Mouse (Mus musculus) ES-Bruce4 (cell line): ENCODE measurements at regions not wholly inside any gene's neighbourhood (a gene's known extent, or its start where the extent isn't known, plus 50 kb on each side); places are given as distances from the start of the nearest gene placed in this dataset.
A peak's percentile ranks its signal among the peaks of the same experiment; 100 is the strongest.

Experiments
- H3K27ac ChIP-seq: 2 replicates; pipeline ENCODE4 v1.5.1; 2012; ENCODE audit warnings: low read length, inconsistent platforms; ENCODE audit not compliant: insufficient read depth
- H3K27me3 ChIP-seq: 2 replicates; pipeline ENCODE4 v1.6.1; 2012; ENCODE audit warnings: mild to moderate bottlenecking, low read length, inconsistent platforms; ENCODE audit not compliant: control insufficient read depth, poor library complexity, insufficient read depth, severe bottlenecking
- H3K36me3 ChIP-seq: 2 replicates; pipeline ENCODE4 v1.6.1; 2012; ENCODE audit warnings: inconsistent platforms, mild to moderate bottlenecking, low read length, moderate library complexity; ENCODE audit not compliant: control insufficient read depth, poor library complexity, insufficient read depth, severe bottlenecking
- H3K4me1 ChIP-seq: one replicate; pipeline ENCODE4 v1.8.1; 2011; ENCODE audit warnings: low read length; ENCODE audit not compliant: control insufficient read depth, insufficient read depth
- H3K4me3 ChIP-seq: 2 replicates; pipeline ENCODE4 v1.5.1; 2011; ENCODE audit warnings: low read depth, mild to moderate bottlenecking, low read length
- H3K9ac ChIP-seq: 2 replicates; pipeline ENCODE4 v1.6.1; 2012; ENCODE audit warnings: low read depth, mild to moderate bottlenecking, inconsistent platforms; ENCODE audit not compliant: poor library complexity, severe bottlenecking
- H3K9me3 ChIP-seq: replicated peaks from 2 replicates; pipeline ENCODE4 v1.6.1; 2012; ENCODE audit warnings: mild to moderate bottlenecking, low read length, inconsistent platforms; ENCODE audit not compliant: control insufficient read depth, poor library complexity, insufficient read depth, severe bottlenecking
- CTCF ChIP-seq: IDR thresholded peaks from one replicate; pipeline ENCODE4 v1.8.1; 2011; ENCODE audit warnings: low read depth, low read length
- EP300 ChIP-seq: IDR thresholded peaks from 2 replicates; pipeline ENCODE4 v1.6.1; 2011; ENCODE audit warnings: low read depth, low read length; ENCODE audit not compliant: insufficient read depth
- POLR2A ChIP-seq: IDR thresholded peaks from one replicate; pipeline ENCODE4 v1.8.1; 2011; ENCODE audit warnings: low read length; ENCODE audit not compliant: insufficient read depth

- Histone ChIP-seq H3K36me3 (no peaks in the 10 kb centered on the region), H3K9me3 (no peaks in the 10 kb centered on the region), H3K27me3 (no peaks in the 10 kb centered on the region), H3K27ac (no peak overlapping the region), H3K4me3 (no peak overlapping the region), H3K4me1 (no peaks in the 10 kb centered on the region), H3K9ac (no peak overlapping the region)
- TF ChIP-seq EP300 (no peak), POLR2A (no peak), CTCF (no peak)
These were observed 73.7 kb upstream of the Sema3e start for GRCm38 (mm10) chr5:13951346-13951745.

GRCm38 (mm10) chr5:13955616-13956015 is 69.5 kb upstream of the Sema3e start:
- H3K4me1 ChIP-seq, result no peaks in the 10 kb centered on the region
- no peaks in the 10 kb centered on the region for H3K36me3 ChIP-seq
- no peak overlapping the region for H3K4me3 ChIP-seq
- H3K9ac ChIP-seq, result no peak overlapping the region
- no peak overlapping the region for H3K27ac ChIP-seq
- no peaks in the 10 kb centered on the region for H3K27me3 ChIP-seq
- H3K9me3 ChIP-seq, result no peaks in the 10 kb centered on the region
- no peak for TF ChIP-seq POLR2A
- TF ChIP-seq EP300, result no peak
- no peak for TF ChIP-seq CTCF

- Histone ChIP-seq H3K36me3 (no peaks in the 10 kb centered on the region), H3K9me3 (no peaks in the 10 kb centered on the region), H3K27ac (no peak overlapping the region), H3K4me3 (no peak overlapping the region), H3K9ac (no peak overlapping the region), H3K27me3 (no peaks in the 10 kb centered on the region), H3K4me1 (no peaks in the 10 kb centered on the region)
- TF ChIP-seq EP300 (no peak), CTCF (no peak), POLR2A (no peak)
These were observed 65.5 kb upstream of the Sema3e start for GRCm38 (mm10) chr5:13959575-13959974.

GRCm38 (mm10) chr5:13965901-13966300 is 59.2 kb upstream of the Sema3e start:
- Histone ChIP-seq H3K9ac (no peak overlapping the region), H3K27me3 (no peaks in the 10 kb centered on the region), H3K4me3 (no peak overlapping the region), H3K27ac (no peak overlapping the region), H3K9me3 (no peaks in the 10 kb centered on the region), H3K36me3 (no peaks in the 10 kb centered on the region), H3K4me1 (no peaks in the 10 kb centered on the region)
- TF ChIP-seq CTCF (no peak), POLR2A (no peak), EP300 (no peak)

- H3K36me3 ChIP-seq, result no peaks in the 10 kb centered on the region
- H3K4me1 ChIP-seq, result no peaks in the 10 kb centered on the region
- no peaks in the 10 kb centered on the region for H3K27me3 ChIP-seq
- peak overlapping the region; percentile 38; the same call in 1 of the 2 replicates for H3K27ac ChIP-seq
- peaks cover 7% of the 10 kb centered on the region; the same call in 1 of the 2 replicates for H3K9me3 ChIP-seq
- peak; percentile 88 for TF ChIP-seq EP300
- TF ChIP-seq POLR2A, result no peak
- no peak overlapping the region for H3K4me3 ChIP-seq
- no peak overlapping the region for H3K9ac ChIP-seq
These were observed 50.4 kb upstream of the Sema3e start for GRCm38 (mm10) chr5:13974664-13975063.
